Mouse (Mus musculus): ENCODE results near the gene Xrn2.
"Not testable (repeated sequence)": the region's sequence is repeated elsewhere in the genome, so short reads cannot be mapped to it uniquely, and the experiment has no call there.

- TF ChIP-seq POLR2A (IDR thresholded peaks at IDR 0.05; ENCODE audit: low read depth, low read length); CTCF (IDR thresholded peaks at IDR 0.05; ENCODE audit: extremely low read depth, insufficient read depth, insufficient read length, insufficient replicate concordance): not testable (repeated sequence)
Measured at GRCm38 (mm10) chr2:147022041-147022440, 9.2 kb downstream of the Xrn2 start.
